Mouse (Mus musculus) brain, embryonic 14.5 days (tissue): ENCODE measurements around the gene Maco1.

Experiments used
- CTCF ChIP-seq: fragments of 200-500 bp; IDR thresholded peaks from 2 replicates; pipeline ENCODE4 v1.5.1; 2012; ENCODE audit warnings: inconsistent platforms, mild to moderate bottlenecking, moderate library complexity, borderline replicate concordance; ENCODE audit not compliant: insufficient read depth, insufficient read length; ENCODE audit errors: extremely low read depth
- POLR2A ChIP-seq: fragments of 200-500 bp; IDR thresholded peaks from 2 replicates; pipeline ENCODE4 v1.6.1; 2012; ENCODE audit warnings: mild to moderate bottlenecking, inconsistent platforms, borderline replicate concordance; ENCODE audit not compliant: poor library complexity, insufficient read depth, insufficient read length, severe bottlenecking; ENCODE audit errors: extremely low read depth

GRCm38 (mm10) chr4:134863937-134864729 is 11.0 kb upstream of the Maco1 start, which contains the start of gene Rhd:
- TF ChIP-seq POLR2A, result no peak
- TF ChIP-seq CTCF, result no peak
